Mouse (Mus musculus) heart, adult 2 months (tissue): ENCODE results near the gene Myrf.

Experiments used
- CTCF ChIP-seq: fragments of 200-600 bp; IDR thresholded peaks from 2 replicates; pipeline ENCODE4 v1.8.1; 2022; ENCODE audit warnings: antibody characterized with exemption, mild to moderate bottlenecking, moderate library complexity
- EP300 ChIP-seq: fragments of 200-500 bp; IDR thresholded peaks from 2 replicates; pipeline ENCODE4 v1.6.1; 2011; ENCODE audit warnings: low read depth, low read length, control low read depth; ENCODE audit not compliant: insufficient read depth
- POLR2A ChIP-seq: fragments of 200-500 bp; IDR thresholded peaks from 2 replicates; pipeline ENCODE4 v1.6.1; 2011; ENCODE audit warnings: mild to moderate bottlenecking, low read depth, low read length, control low read depth; ENCODE audit not compliant: insufficient read depth

- TF ChIP-seq CTCF (no peak), POLR2A (no peak), EP300 (no peak)
Observed at GRCm38 (mm10) chr19:10191326-10191725, 49.2 kb downstream of the Myrf start.
